Mouse (Mus musculus) E14TG2a.4 (cell line): ENCODE data around the gene Gm48552.

Experiments used
- CTCF ChIP-seq: conservative IDR thresholded peaks from 2 replicates; pipeline ENCODE4 v1.5.1; 2014; ENCODE audit warnings: low read length
- NANOG ChIP-seq: IDR thresholded peaks from 2 replicates; pipeline ENCODE4 v1.6.1; 2014; ENCODE audit warnings: borderline replicate concordance, low read length, mixed read lengths
- POU5F1 ChIP-seq: IDR thresholded peaks from 2 replicates; pipeline ENCODE4 v1.6.1; 2014; ENCODE audit warnings: low read length, borderline replicate concordance

GRCm38 (mm10) chr10:81395127-81395526 lies 6.3 kb downstream of the Gm48552 start:
- TF ChIP-seq CTCF = peak; percentile 100
- no peak for TF ChIP-seq POU5F1
- TF ChIP-seq NANOG = no peak
